Mouse (Mus musculus) frontal cortex, postnatal 10 days (tissue): ENCODE results near the gene Adipor2.
"Not testable (repeated sequence)": the region's sequence is repeated elsewhere in the genome, so short reads cannot be mapped to it uniquely, and the experiment has no call there.

Source experiments
- DNase-seq, 2 experiments: peaks; one replicate each; pipeline ENCODE4 v3.0.0; 2022; ENCODE audit warnings: low spot score in 2 of 2, mixed read lengths in 1 of 2

The Adipor2 gene

GRCm38 (mm10) chr6:119417354-119417753, at the start of gene Adipor2:
Adipor2 (minus strand) TSS chr6:119417704.
- no peak for DNase-seq

- DNase-seq, result no peak
Measured at GRCm38 (mm10) chr6:119466161-119466560, 48.7 kb upstream of the Adipor2 start.

- no peak for DNase-seq
Measured at GRCm38 (mm10) chr6:119460391-119460790, 42.9 kb upstream of the Adipor2 start.

- no peak for DNase-seq
Measured at GRCm38 (mm10) chr6:119459041-119459440, 41.5 kb upstream of the Adipor2 start.

DNA sequence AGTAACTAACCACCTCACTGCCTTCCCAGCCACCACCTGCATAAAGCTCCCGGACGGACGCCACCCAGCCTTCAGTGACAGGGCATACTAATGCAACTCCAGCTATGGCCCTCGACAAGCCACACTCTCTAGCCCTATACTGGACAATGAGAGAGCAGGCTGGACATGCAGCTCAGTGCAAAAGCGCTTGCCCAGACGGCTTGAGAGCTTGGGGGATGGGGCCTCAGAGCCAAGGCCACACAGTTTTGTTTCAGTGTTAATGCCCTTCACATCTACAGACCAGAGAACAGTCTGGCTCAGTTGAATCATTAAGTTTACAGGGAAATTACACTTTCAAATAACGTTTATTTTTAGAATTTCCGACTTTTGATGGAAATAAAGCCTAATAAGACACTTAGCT, 40.7 kb upstream of the Adipor2 start:
- DNase-seq, result no peak

DNA sequence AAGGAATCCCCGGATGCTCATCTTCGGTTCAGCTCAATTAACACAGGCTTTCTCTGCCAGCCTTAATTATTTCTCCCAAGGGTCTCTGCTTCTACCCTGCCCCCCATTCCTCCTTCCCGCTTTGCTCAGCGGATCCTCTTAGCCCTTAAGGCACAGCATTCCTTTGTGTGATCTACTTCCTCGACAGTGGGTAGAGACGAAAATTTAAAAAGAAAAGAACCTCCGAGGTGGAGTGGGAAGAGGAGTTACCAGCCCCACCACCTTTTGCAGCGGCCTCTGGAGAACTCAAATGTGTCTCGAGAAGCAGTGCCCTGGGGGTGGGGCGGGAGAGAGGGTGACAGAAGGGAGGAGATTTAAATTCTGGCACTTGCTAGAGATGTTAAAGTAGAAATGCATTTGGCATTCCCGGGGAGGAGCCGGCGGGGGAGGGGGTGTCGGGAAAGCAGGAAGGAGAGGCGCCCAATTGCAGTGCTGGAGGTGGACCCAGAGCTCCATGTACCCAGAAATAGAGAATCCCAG, 34.5 kb upstream of the Adipor2 start:
- DNase-seq, result peak; percentile 81 to 90

DNA sequence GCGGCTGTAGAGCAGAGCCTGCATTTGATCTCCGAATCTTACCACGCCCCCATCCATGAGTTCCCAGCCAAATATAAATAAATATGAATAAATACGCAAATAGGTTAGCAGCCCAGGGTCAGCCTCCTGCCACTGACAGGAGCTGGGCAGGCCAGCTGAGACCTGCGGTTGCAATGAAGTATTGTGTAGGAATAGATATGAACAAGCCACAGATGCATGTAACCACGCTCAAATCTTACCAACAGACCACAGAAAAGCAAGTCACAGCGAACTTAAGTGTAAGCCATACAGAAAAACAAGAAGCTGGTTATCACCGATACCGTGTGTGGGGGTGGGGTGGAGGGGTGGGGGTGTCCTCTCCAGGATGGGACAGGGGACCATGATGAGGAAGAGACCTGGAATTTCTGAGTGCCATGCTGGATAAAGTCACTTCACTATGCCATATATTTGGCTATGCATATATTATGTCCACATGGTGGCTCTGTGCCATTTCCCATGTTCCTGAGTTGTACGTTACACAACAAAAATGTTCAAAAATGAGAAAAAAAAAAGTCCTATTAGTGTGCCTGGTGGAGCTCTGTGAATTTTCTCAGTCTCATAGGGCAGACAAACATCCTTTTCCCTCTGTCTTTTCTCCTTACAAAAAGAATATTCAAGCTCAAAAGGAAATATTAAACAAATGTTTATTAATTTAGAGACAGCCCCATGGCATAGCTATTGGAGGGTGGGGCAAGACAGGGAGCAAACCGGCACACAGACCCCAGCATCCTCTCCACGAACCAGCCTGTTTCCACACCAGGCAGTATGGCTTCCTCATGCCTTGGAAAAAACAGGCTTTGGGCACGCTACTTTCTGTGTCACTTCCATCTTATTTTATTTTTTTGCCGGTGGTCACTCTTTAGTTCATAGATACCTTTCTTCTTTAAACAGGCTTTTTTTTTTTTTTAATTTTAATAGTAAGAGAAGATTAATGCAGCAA, 33.8 kb upstream of the Adipor2 start:
- no peak for DNase-seq

DNA sequence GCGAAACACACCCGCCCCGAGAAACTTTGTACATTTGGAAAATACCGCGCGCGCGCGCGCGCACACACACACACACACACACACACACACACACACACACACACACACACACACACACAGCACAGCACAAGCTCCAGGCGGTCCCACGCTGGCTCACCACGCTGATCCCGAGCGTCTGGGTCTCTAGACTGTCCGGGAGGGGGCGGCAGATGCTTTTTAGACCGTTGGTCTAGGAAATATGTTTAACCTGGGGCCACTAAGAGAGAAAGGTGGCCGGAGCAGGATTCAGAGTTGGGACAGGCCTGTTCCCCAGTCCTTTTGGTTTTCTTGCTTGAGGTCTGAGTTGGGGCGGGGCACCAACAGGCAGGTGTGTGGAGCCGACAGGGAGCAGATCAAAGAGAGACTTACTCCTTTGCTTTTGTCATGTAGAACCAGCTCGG, 31.6 kb upstream of the Adipor2 start:
- no peak for DNase-seq

- DNase-seq, result no peak
Measured at GRCm38 (mm10) chr6:119448321-119449059, 31.0 kb upstream of the Adipor2 start.

- DNase-seq, result no peak
Measured at GRCm38 (mm10) chr6:119445671-119446607, 28.4 kb upstream of the Adipor2 start.

DNA sequence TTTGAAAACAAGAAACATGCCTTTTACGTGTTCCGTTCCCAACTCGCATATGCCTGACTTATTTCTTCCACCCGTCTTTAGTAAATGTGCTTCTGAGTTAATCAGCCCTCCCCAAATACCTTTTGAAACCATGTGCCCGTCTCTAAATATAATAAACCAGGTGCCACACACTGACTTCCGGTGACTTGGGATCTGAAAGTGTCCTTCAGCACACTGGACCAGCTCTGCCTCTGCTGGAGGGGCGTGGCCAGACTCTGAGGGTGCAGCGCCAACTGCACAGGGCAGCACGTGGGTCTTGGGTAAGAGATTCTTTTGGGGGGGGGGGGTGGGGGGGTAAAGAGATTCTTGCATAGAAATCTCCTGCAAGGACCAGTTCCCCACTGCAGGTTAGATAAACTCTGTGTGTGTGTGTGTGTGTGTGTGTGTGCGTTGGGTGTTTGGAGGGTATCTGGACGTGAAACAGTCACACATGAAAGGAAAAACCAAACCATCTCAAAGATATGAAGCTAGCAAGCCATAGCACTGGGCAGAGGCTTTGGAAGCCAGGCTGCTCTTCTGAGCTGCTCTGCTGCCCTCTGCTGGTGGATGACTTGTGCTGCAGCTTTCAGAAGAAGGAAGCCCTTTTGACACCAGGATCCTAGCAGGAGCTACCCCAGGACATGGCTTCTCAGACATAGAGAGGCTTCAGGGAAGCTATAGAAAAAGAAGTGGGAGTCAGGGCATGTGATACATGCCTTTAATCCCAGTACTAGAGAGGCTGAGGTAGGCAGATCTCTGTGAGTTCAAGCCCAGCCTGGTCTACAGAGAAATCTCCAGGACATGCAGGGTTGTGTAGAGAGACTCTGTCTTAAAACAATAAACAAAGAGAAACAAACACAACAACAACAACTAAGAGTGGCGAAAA, 26.5 kb upstream of the Adipor2 start:
- peak; percentile 42 to 79 for DNase-seq

DNA sequence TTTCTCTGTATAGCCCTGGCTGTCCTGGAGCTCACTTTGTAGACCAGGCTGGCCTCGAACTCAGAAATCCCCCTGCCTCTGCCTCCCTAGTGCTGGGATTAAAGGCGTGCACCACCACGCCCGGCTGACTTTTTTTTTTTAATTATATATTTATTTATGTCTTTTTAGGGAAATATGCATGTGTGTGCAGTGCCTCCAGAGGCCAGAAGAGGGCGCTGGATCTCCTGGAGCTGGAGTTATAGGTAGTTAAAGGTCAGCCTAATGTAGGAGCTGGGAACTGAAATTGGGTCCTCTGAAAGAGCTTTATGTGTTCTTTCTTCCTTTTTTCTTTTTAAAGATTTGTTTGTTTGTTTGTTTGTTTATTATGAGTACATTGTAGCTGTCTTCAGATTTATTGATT, 25.2 kb upstream of the Adipor2 start:
- DNase-seq, result not testable (repeated sequence)

- DNase-seq, result no peak
Measured at GRCm38 (mm10) chr6:119437894-119438761, 20.6 kb upstream of the Adipor2 start.

DNA sequence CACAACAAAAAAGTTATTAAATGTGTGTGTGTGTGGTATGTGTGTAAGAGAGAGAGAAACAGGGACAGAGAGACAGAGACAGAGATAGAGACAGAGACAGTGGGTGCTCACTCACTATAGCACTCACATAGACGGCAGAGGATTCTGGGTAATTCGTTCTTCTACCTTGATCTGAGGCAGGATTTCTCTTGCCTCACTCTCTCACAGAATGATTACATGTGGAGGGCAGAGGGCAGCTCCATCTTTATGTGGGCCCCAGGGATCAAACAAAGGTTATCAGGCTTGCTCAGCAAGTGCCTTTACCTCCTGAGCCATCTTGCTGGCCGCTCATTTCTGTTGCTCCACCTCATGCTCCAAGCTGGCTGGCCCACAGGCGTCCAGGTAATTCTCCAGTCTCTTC, 16.9 kb upstream of the Adipor2 start:
- no peak for DNase-seq

GRCm38 (mm10) chr6:119431751-119432324, 14.3 kb upstream of the Adipor2 start:
- no peak for DNase-seq

DNA sequence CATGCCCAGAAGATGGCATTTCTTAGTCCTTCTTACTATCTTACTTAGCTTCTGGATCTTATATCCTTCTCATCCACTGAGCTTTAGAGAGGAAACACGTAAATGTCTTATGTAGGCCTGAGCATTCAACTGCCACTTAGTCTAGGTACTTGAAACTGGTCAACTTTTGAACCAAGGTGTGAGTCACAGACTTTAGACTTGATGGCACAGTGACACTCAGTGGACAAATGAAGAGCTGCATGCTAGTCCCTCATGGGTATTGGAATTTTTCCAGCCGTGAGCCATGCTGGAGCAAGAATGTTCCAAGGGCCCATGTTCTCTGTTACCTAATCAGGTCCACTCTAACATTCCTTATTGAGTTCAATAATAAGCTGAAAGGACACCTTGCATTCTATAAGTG, 13.0 kb upstream of the Adipor2 start:
- no peak for DNase-seq

DNA sequence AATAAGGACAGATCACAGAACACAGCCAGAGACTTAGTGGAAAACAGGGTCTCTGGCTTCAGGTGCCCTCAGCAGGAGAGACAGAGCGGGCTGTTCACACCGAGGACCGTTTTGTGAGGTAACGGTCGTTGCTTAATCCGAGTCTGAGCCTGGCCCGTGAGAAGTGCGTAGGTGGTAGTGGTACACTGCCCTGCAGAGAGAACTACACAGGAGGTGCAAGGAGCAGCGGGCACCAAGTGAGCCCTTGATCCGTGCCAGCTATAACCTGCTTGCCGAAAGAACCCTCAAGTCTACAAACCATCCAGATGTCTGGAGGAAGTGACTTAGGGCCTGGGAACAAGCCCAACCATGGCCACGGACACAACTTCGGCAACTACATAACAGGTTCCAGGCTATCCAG, 11.8 kb upstream of the Adipor2 start:
- DNase-seq, result no peak

- DNase-seq, result no peak
Measured at GRCm38 (mm10) chr6:119428611-119429010, 11.1 kb upstream of the Adipor2 start.

DNA sequence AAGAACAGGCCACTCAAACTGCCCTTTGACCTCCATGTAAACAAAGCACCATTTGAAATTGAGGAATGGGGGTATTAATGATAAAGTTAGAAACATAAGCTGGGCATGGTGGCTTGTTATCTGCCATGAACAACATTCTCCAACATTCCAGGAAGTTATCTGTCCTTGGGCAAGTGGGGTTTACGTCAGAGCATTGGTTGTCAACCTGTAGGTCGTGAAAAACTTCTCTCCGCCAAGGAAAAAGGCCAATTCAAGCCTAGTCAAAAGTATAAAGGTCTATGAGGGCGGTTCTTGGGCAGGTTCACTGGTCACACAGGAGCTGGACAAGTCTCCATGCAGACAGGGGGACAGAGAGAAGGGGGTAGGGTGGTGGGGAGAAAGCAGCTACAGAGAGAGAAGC, 3.5 kb upstream of the Adipor2 start:
- no peak for DNase-seq
